Comparison of ENCODE assay signal across 8 mouse cellular contexts in the genomic region with DNA sequence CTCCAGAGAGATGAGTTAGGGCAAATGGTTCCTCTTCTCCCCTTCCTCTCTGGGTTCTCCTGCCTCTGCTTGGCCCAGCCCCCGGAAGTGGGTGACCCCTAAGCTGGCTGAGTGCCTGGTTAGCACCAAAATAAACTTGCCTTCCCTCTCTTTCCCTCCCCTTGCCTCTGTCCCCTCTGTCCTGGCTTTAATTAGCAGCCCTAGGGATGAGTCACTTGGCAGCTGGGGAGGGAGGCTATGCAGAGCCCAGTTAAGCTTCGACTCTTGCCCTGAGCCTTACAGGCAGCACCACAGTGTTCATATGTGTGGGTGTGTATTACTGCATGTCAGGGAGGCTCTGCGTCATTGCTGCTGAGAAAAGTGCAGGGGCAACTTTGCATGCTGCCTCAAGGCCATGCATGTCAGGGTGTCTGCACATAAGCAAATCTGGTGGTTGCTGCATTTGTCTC. TPM values are rescaled to one million over a fixed set of nuclear protein-coding genes. Genes with fewer than 3 reads are reported as not detected.
DNase-seq lines count a peak whose midpoint lies in the region; ATAC-seq lines count a peak whose summit lies in the region.

No protein-coding gene starts in this region.

- peaks cover 24% of the 10 kb centered on the region for H3K27me3 ChIP-seq in midbrain, embryonic 14.5 days (ENCODE audit: control insufficient read depth, insufficient read depth, low read length)
- H3K27me3 ChIP-seq in midbrain, embryonic 13.5 days = peaks cover 87% of the 10 kb centered on the region
- H3K27me3 ChIP-seq in embryonic facial prominence, embryonic 10.5 days (replicated peaks; ENCODE audit: low read depth, poor library complexity, severe bottlenecking) = peaks cover 97% of the 10 kb centered on the region
- peaks cover 37% of the 10 kb centered on the region for H3K27me3 ChIP-seq in liver, embryonic 12.5 days (replicated peaks)

- WGBS in midbrain, embryonic 14.5 days = 56% methylated on average over 3 of the region's 3 CpGs
- 56% methylated on average over 3 of the region's 3 CpGs for WGBS in midbrain, embryonic 13.5 days
- WGBS in embryonic facial prominence, embryonic 10.5 days = 37% methylated on average over 3 of the region's 3 CpGs
- WGBS in liver, embryonic 12.5 days (ENCODE audit: insufficient replicate concordance) = 29% methylated on average over 3 of the region's 3 CpGs

- H3K36me3 ChIP-seq in midbrain, embryonic 14.5 days (ENCODE audit: control insufficient read depth, insufficient read depth, low read length) = no peaks in the 10 kb centered on the region
- no peaks in the 10 kb centered on the region for H3K36me3 ChIP-seq in midbrain, embryonic 13.5 days
- H3K36me3 ChIP-seq in embryonic facial prominence, embryonic 10.5 days (replicated peaks) = no peaks in the 10 kb centered on the region
- H3K36me3 ChIP-seq in liver, embryonic 12.5 days = no peaks in the 10 kb centered on the region

- H3K4me1 ChIP-seq in midbrain, embryonic 14.5 days (ENCODE audit: control insufficient read depth, insufficient read depth, low read length) = peaks cover 10% of the 10 kb centered on the region; the same call in 1 of the 2 replicates
- peaks cover 27% of the 10 kb centered on the region for H3K4me1 ChIP-seq in midbrain, embryonic 13.5 days (replicated peaks)
- peaks cover 21% of the 10 kb centered on the region for H3K4me1 ChIP-seq in embryonic facial prominence, embryonic 10.5 days
- 0 out of 2 replicates have a peak, but pooled peaks cover 2% of the 10 kb centered on the region for H3K4me1 ChIP-seq in liver, embryonic 12.5 days

- intact Hi-C loops in heart, postnatal 14 days (cut with DNase I) = no loop called here

- no peak overlapping the region for H3K4me3 ChIP-seq in midbrain, embryonic 14.5 days (replicated peaks; ENCODE audit: low read depth, low read length)
- no peak overlapping the region for H3K4me3 ChIP-seq in midbrain, embryonic 13.5 days (replicated peaks)
- H3K4me3 ChIP-seq in embryonic facial prominence, embryonic 10.5 days = no peak overlapping the region
- no peak overlapping the region for H3K4me3 ChIP-seq in liver, embryonic 12.5 days

- H3K9ac ChIP-seq in midbrain, embryonic 14.5 days (replicated peaks; ENCODE audit: low read length) = no peak overlapping the region
- no peak overlapping the region for H3K9ac ChIP-seq in midbrain, embryonic 13.5 days (replicated peaks)
- no peak overlapping the region for H3K9ac ChIP-seq in liver, embryonic 12.5 days

- ATAC-seq in midbrain, embryonic 14.5 days (ENCODE audit: low FRiP score, low TSS enrichment) = no peak
- ATAC-seq in midbrain, embryonic 13.5 days = no peak; the same call in 1 of the 2 replicates
- 0 out of 2 replicates have a peak, but pooled peaks have one; percentile 13 for ATAC-seq in liver, embryonic 12.5 days
- no peak for ATAC-seq in megakaryocyte-erythroid progenitor cell, adult 5-6 weeks (replicated peaks; ENCODE audit: low FRiP score, low TSS enrichment, poor library complexity, severe bottlenecking)

- peak; percentile 3 for DNase-seq in midbrain, embryonic 14.5 days
- DNase-seq in adrenal gland, postnatal 14 days = peak; percentile 61
- DNase-seq in embryonic facial prominence, embryonic 10.5 days (ENCODE audit: low spot score) = peak; percentile 10
- DNase-seq in heart, postnatal 14 days = peak; percentile 64 to 75
- DNase-seq in testis, postnatal 14 days (ENCODE audit: low spot score) = no peak

- H3K27ac ChIP-seq in midbrain, embryonic 14.5 days (replicated peaks; ENCODE audit: low read depth, low read length) = no peak overlapping the region
- H3K27ac ChIP-seq in midbrain, embryonic 13.5 days = no peak overlapping the region
- H3K27ac ChIP-seq in embryonic facial prominence, embryonic 10.5 days (replicated peaks) = peak overlapping the region; percentile 40; the same call in 1 of the 2 replicates
- H3K27ac ChIP-seq in liver, embryonic 12.5 days = no peak overlapping the region

- H3K9me3 ChIP-seq in midbrain, embryonic 14.5 days (ENCODE audit: control insufficient read depth, low read length) = no peaks in the 10 kb centered on the region
- H3K9me3 ChIP-seq in midbrain, embryonic 13.5 days = no peaks in the 10 kb centered on the region
- no peaks in the 10 kb centered on the region for H3K9me3 ChIP-seq in embryonic facial prominence, embryonic 10.5 days
- no peaks in the 10 kb centered on the region for H3K9me3 ChIP-seq in liver, embryonic 12.5 days (replicated peaks)

- no peak overlapping the region for H3K4me2 ChIP-seq in midbrain, embryonic 14.5 days (ENCODE audit: low read length)
- H3K4me2 ChIP-seq in midbrain, embryonic 13.5 days (replicated peaks) = no peak overlapping the region
- no peak overlapping the region for H3K4me2 ChIP-seq in liver, embryonic 12.5 days

RNA-seq across cellular contexts. Expression of a gene that starts 28.4 kb away (rescaled TPM):
- 5.2 and 7.2 TPM in 2 replicates for polyA plus RNA-seq in midbrain, embryonic 14.5 days (2014; fragmentation: Nextera tagmentation; extraction: Ambion mirVana)
- 3.2 TPM in 2 replicates for polyA plus RNA-seq in midbrain, embryonic 13.5 days (2015; fragmentation: Nextera tagmentation; extraction: Ambion mirVana)
- total RNA-seq in adrenal gland, postnatal 14 days (2021) = 26.5 and 27.9 TPM in 2 replicates
- polyA plus RNA-seq in embryonic facial prominence, embryonic 10.5 days (2016; fragmentation: Nextera tagmentation; extraction: Ambion mirVana) = 0.71 and 0.96 TPM in 2 replicates
- 10 to 100 TPM; 61.7 to 73.2 TPM for total RNA-seq in heart, postnatal 14 days (2021)
- polyA plus RNA-seq in liver, embryonic 12.5 days (2016; fragmentation: Nextera tagmentation; extraction: Ambion mirVana) = 0.73 and 0.75 TPM in 2 replicates
- total RNA-seq in megakaryocyte-erythroid progenitor cell, adult 5-6 weeks (2014; fragmentation: Nextera tagmentation) = 0.62 and 1.6 TPM in 2 replicates
- total RNA-seq in megakaryocyte-erythroid progenitor cell, adult 5-6 weeks (2017) = 1.6 and 2.2 TPM in 2 replicates
